Mouse (Mus musculus) heart, embryonic 13.5 days (tissue): ENCODE data around the gene Fbrs. TPM values are rescaled to one million over a fixed set of nuclear protein-coding genes. Genes with fewer than 3 reads are reported as not detected.
"Not testable (repeated sequence)": the region's sequence is repeated elsewhere in the genome, so short reads cannot be mapped to it uniquely, and the experiment has no call there.

ENCODE experiments used
- ATAC-seq: fragments of 200-750 bp; cut with Nextera tagmentation; 2 replicates; pipeline ENCODE4 v1.8.0; 2017; ENCODE audit warnings: moderate TSS enrichment; ENCODE audit not compliant: insufficient number of reproducible peaks, low FRiP score, low TSS enrichment; ENCODE audit errors: extremely low read depth
- H3K27ac ChIP-seq: fragments of 300-500 bp; sonication (generic); replicated peaks from 2 replicates; pipeline ENCODE4 v1.5.1; 2015; ENCODE audit warnings: moderate library complexity, mild to moderate bottlenecking, inconsistent platforms
- H3K27me3 ChIP-seq: fragments of 300-500 bp; sonication (generic); replicated peaks from 2 replicates; pipeline ENCODE4 v1.6.1; 2015; ENCODE audit warnings: mild to moderate bottlenecking, inconsistent platforms
- H3K36me3 ChIP-seq: fragments of 300-500 bp; sonication (generic); 2 replicates; pipeline ENCODE4 v1.6.1; 2015; ENCODE audit warnings: mild to moderate bottlenecking, inconsistent platforms
- H3K4me1 ChIP-seq: fragments of 300-500 bp; sonication (generic); 2 replicates; pipeline ENCODE4 v1.6.1; 2015; ENCODE audit warnings: inconsistent platforms
- H3K4me2 ChIP-seq: fragments of 300-500 bp; sonication (generic); 2 replicates; pipeline ENCODE4 v1.6.1; 2015; ENCODE audit warnings: inconsistent platforms, mild to moderate bottlenecking, moderate library complexity
- H3K4me3 ChIP-seq: fragments of 300-500 bp; sonication (generic); 2 replicates; pipeline ENCODE4 v1.5.1; 2015; ENCODE audit warnings: moderate library complexity, mild to moderate bottlenecking, inconsistent platforms
- H3K9ac ChIP-seq: fragments of 300-500 bp; sonication (generic); 2 replicates; pipeline ENCODE4 v1.6.1; 2015; ENCODE audit warnings: inconsistent platforms, mild to moderate bottlenecking, moderate library complexity
- H3K9me3 ChIP-seq: fragments of 300-500 bp; sonication (generic); 2 replicates; pipeline ENCODE4 v1.6.1; 2016; ENCODE audit warnings: inconsistent platforms
- WGBS: fragments of 180-500 bp; shearing (Covaris S2); methylation state at CpG from one replicate; pipeline ENCODE4 v1.1.7; 2015; ENCODE audit warnings: mixed read lengths; 5-methylcytosine and 5-hydroxymethylcytosine counted together
- polyA plus RNA-seq: library from polyadenylated mRNA; unstranded; fragments of >200 nt; fragmentation: Nextera tagmentation; extraction: Ambion mirVana; gene quantifications from 2 replicates; pipeline ENCODE4 v1.2.1, GENCODE M21; 2015

Fbrs gene
- polyA plus RNA-seq, 1 experiment from 2014 or later = 7.7 TPM

- no peaks in the 10 kb centered on the region for H3K27me3 ChIP-seq
- peak overlapping the region; percentile 98 for H3K27ac ChIP-seq
- peak overlapping the region; percentile 81 for H3K4me3 ChIP-seq
- ATAC-seq = peak; percentile 89
- no peaks in the 10 kb centered on the region for H3K9me3 ChIP-seq
- H3K4me2 ChIP-seq = peak overlapping the region; percentile 94
- under 1% methylated on average over 50 of the region's 50 CpGs for WGBS
- H3K36me3 ChIP-seq = peaks cover 68% of the 10 kb centered on the region
- peaks cover 38% of the 10 kb centered on the region for H3K4me1 ChIP-seq
- H3K9ac ChIP-seq = peak overlapping the region; percentile 97
Observed at GRCm38 (mm10) chr7:127477687-127478634, 1.0 kb upstream of the Fbrs start.

GRCm38 (mm10) chr7:127479318-127480225, 573 bp downstream of the Fbrs start:
- ATAC-seq = no peak
- WGBS = 4% methylated on average over 47 of the region's 48 CpGs
- peak overlapping the region; percentile 81 for H3K4me3 ChIP-seq
- H3K9ac ChIP-seq = peak overlapping the region; percentile 97
- H3K4me1 ChIP-seq = peaks cover 38% of the 10 kb centered on the region
- peak overlapping the region; percentile 94 for H3K4me2 ChIP-seq
- peaks cover 68% of the 10 kb centered on the region for H3K36me3 ChIP-seq
- H3K27me3 ChIP-seq = no peaks in the 10 kb centered on the region
- H3K27ac ChIP-seq = peak overlapping the region; percentile 98
- H3K9me3 ChIP-seq = no peaks in the 10 kb centered on the region

- WGBS = 56% methylated on average over 2 of the region's 2 CpGs
- H3K4me2 ChIP-seq = peak overlapping the region; percentile 94
- peak overlapping the region; percentile 98; the same call in 1 of the 2 replicates for H3K27ac ChIP-seq
- no peaks in the 10 kb centered on the region for H3K9me3 ChIP-seq
- ATAC-seq = no peak
- peaks cover 68% of the 10 kb centered on the region for H3K36me3 ChIP-seq
- peak overlapping the region; percentile 97 for H3K9ac ChIP-seq
- peak overlapping the region; percentile 81 for H3K4me3 ChIP-seq
- peaks cover 38% of the 10 kb centered on the region for H3K4me1 ChIP-seq
- no peaks in the 10 kb centered on the region for H3K27me3 ChIP-seq
Observed at GRCm38 (mm10) chr7:127480321-127480720, 1.3 kb downstream of the Fbrs start.

- peaks cover 98% of the 10 kb centered on the region for H3K36me3 ChIP-seq
- H3K4me3 ChIP-seq = no peak overlapping the region
- H3K9ac ChIP-seq = no peak overlapping the region
- no peaks in the 10 kb centered on the region for H3K9me3 ChIP-seq
- H3K4me2 ChIP-seq = no peak overlapping the region
- ATAC-seq = no peak
- WGBS = 73% methylated on average over 5 of the region's 5 CpGs
- no peak overlapping the region for H3K27ac ChIP-seq
- H3K27me3 ChIP-seq = no peaks in the 10 kb centered on the region
- H3K4me1 ChIP-seq = peaks cover 15% of the 10 kb centered on the region
Observed at GRCm38 (mm10) chr7:127485416-127485815, 6.4 kb downstream of the Fbrs start.

DNA sequence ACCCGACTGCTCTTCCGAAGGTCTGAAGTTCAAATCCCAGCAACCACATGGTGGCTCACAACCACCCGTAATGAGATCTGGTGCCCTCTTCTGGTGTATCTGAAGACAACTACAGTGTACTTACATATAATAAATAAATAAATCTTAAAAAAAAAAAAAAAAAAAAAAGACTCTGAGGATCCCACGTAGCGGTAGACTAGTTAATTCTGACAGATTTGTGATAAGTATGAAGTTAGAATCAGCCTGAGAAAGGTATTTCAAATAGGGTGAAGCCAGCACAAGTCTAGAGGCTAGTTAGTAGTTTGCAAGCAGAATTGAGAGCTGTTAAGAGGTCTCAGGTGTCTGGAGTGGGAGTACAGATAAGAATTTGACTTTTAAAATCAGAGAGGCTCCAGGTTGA, 9.4 kb downstream of the Fbrs start:
- H3K27me3 ChIP-seq, ATAC-seq, H3K9me3 ChIP-seq, H3K4me1 ChIP-seq, H3K4me3 ChIP-seq, H3K27ac ChIP-seq, H3K9ac ChIP-seq, H3K4me2 ChIP-seq: not testable (repeated sequence)
- H3K36me3 ChIP-seq = peaks cover 93% of the 10 kb centered on the region
- WGBS = 88% methylated on average over 4 of the region's 5 CpGs

GRCm38 (mm10) chr7:127489982-127490381, 11.0 kb downstream of the Fbrs start:
- no peak for ATAC-seq
- Histone ChIP-seq H3K27me3 (no peaks in the 10 kb centered on the region), H3K4me2 (no peak overlapping the region), H3K36me3 (peaks cover 77% of the 10 kb centered on the region), H3K4me1 (peaks cover 10% of the 10 kb centered on the region; the same call in 1 of the 2 replicates), H3K27ac (no peak overlapping the region), H3K9me3 (no peaks in the 10 kb centered on the region), H3K9ac (no peak overlapping the region), H3K4me3 (no peak overlapping the region)
- WGBS = 94% methylated on average over 7 of the region's 7 CpGs

GRCm38 (mm10) chr7:127491846-127492245, 12.8 kb downstream of the Fbrs start:
- H3K9ac ChIP-seq = no peak overlapping the region
- H3K27ac ChIP-seq = no peak overlapping the region
- WGBS = 89% methylated on average over 3 of the region's 3 CpGs
- no peak for ATAC-seq
- H3K27me3 ChIP-seq = no peaks in the 10 kb centered on the region
- H3K4me3 ChIP-seq = no peak overlapping the region
- H3K4me2 ChIP-seq = no peak overlapping the region
- peaks cover 12% of the 10 kb centered on the region; the same call in 1 of the 2 replicates for H3K4me1 ChIP-seq
- H3K36me3 ChIP-seq = peaks cover 59% of the 10 kb centered on the region
- no peaks in the 10 kb centered on the region for H3K9me3 ChIP-seq

GRCm38 (mm10) chr7:127494648-127495047, 15.6 kb downstream of the Fbrs start:
- H3K4me3 ChIP-seq = no peak overlapping the region
- peaks cover 33% of the 10 kb centered on the region for H3K36me3 ChIP-seq
- H3K9ac ChIP-seq = no peak overlapping the region
- no peak overlapping the region for H3K4me2 ChIP-seq
- H3K9me3 ChIP-seq = no peaks in the 10 kb centered on the region
- no peak overlapping the region for H3K27ac ChIP-seq
- H3K27me3 ChIP-seq = no peaks in the 10 kb centered on the region
- ATAC-seq = no peak
- peaks cover 13% of the 10 kb centered on the region; the same call in 1 of the 2 replicates for H3K4me1 ChIP-seq

- 77% methylated on average over 2 of the region's 2 CpGs for WGBS
- Histone ChIP-seq H3K27me3 (no peaks in the 10 kb centered on the region), H3K9ac (no peak overlapping the region), H3K9me3 (no peaks in the 10 kb centered on the region), H3K4me1 (peaks cover 13% of the 10 kb centered on the region; the same call in 1 of the 2 replicates), H3K4me2 (no peak overlapping the region), H3K27ac (no peak overlapping the region), H3K4me3 (no peak overlapping the region), H3K36me3 (peaks cover 6% of the 10 kb centered on the region)
- no peak for ATAC-seq
Observed at GRCm38 (mm10) chr7:127497382-127497781, 18.4 kb downstream of the Fbrs start.

GRCm38 (mm10) chr7:127498407-127498806, 19.4 kb downstream of the Fbrs start:
- Histone ChIP-seq H3K27me3 (no peaks in the 10 kb centered on the region), H3K4me3 (no peak overlapping the region), H3K4me1 (peaks cover 13% of the 10 kb centered on the region; the same call in 1 of the 2 replicates), H3K36me3 (no peaks in the 10 kb centered on the region), H3K27ac (no peak overlapping the region), H3K4me2 (no peak overlapping the region), H3K9ac (no peak overlapping the region), H3K9me3 (no peaks in the 10 kb centered on the region)
- ATAC-seq = no peak
- 37% methylated on average over 3 of the region's 3 CpGs for WGBS

DNA sequence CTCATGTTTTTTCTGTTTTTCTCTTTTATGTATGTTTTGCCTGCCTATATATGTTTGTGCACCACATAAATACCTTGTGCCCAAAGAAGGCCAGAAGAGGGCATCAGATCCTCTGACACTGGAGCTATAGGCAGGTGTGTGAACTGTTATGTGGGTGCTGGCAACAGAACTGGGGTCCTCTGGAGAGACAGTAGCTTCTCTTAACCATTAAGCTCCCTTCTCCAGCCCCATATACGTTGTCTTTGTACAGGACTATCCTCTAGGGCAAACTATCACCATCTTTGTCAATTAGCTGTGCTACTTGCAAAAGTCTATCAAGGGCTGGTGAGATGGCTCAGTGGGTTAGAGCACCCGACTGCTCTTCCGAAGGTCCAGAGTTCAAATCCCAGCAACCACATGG, 29.3 kb downstream of the Fbrs start:
- Histone ChIP-seq H3K4me2 (no peak overlapping the region), H3K9me3 (no peaks in the 10 kb centered on the region), H3K9ac (no peak overlapping the region), H3K27me3 (no peaks in the 10 kb centered on the region), H3K36me3 (no peaks in the 10 kb centered on the region), H3K4me1 (peaks cover 11% of the 10 kb centered on the region), H3K27ac (no peak overlapping the region), H3K4me3 (no peak overlapping the region)
- ATAC-seq = no peak
- 90% methylated on average over 3 of the region's 3 CpGs for WGBS
